Mouse (Mus musculus): ENCODE measurements around the gene Pacsin1. TPM values are rescaled to one million over a fixed set of nuclear protein-coding genes. Genes with fewer than 3 reads are reported as not detected.

Gene Pacsin1
- polyA plus RNA-seq, 1 experiment from 2014 or later: 1.8 TPM

DNA sequence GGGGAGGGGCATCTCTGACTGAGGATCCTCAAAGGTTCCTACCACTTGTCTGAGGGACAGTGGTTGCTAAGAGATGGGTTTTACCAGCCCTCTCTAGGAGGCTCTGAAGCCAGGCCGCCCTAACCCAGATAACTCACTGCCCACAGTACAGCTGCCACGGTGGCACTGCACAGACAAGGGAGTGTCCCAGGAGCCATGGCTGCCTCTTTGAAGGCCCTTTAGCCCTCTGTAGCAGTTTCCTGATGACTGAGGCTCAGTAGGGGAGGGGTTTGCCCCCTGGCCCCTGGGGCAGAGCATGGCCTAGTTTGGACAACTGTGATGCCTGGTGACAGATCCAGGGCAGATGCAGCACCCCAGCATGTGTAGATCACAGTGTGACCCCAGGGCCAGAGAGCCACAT, 45.5 kb downstream of the Pacsin1 start:
- Histone ChIP-seq H3K27me3 (ENCODE audit: control insufficient read depth, insufficient read depth, low read length) (no peaks in the 10 kb centered on the region), H3K9me3 (ENCODE audit: control insufficient read depth, low read depth, low read length) (no peaks in the 10 kb centered on the region; the same call in 1 of the 2 replicates), H3K4me3 (ENCODE audit: low read depth, low read length) (no peak overlapping the region), H3K4me2 (replicated peaks; ENCODE audit: low read depth, low read length) (no peak overlapping the region), H3K9ac (replicated peaks; ENCODE audit: low read depth, low read length) (no peak overlapping the region), H3K27ac (ENCODE audit: low read length) (no peak overlapping the region), H3K36me3 (ENCODE audit: control insufficient read depth, insufficient read depth, low read length) (no peaks in the 10 kb centered on the region), H3K4me1 (ENCODE audit: control insufficient read depth, insufficient read depth, low read length) (no peaks in the 10 kb centered on the region)
- 77% methylated on average over 2 of the region's 2 CpGs for WGBS
- ATAC-seq (ENCODE audit: insufficient number of reproducible peaks, insufficient read depth, low FRiP score, low read depth): no peak

DNA sequence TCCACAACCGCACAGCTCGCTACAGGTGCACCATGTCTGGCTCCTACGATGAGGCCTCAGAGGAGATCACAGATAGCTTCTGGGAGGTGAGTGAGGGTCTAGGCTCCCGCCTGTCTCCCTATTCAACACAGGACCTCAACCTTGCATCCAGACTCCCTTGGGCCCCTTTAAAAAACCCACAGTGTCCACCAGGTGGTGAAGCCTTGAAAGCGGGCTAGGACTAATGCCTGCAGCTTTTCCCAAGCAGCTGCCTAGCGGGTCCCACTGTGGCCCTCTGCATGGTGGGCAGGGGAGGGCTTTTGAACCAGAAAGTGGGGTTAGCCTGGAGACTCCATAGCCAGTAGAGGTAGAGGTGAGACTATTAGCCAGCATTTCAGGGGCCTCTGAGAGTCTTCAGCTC, 46.5 kb downstream of the Pacsin1 start:
- no peaks in the 10 kb centered on the region; the same call in 1 of the 2 replicates for H3K9me3 ChIP-seq (ENCODE audit: control insufficient read depth, low read depth, low read length)
- H3K4me2 ChIP-seq (replicated peaks; ENCODE audit: low read depth, low read length): no peak overlapping the region
- H3K9ac ChIP-seq (replicated peaks; ENCODE audit: low read depth, low read length): no peak overlapping the region
- H3K27me3 ChIP-seq (ENCODE audit: control insufficient read depth, insufficient read depth, low read length): no peaks in the 10 kb centered on the region
- H3K36me3 ChIP-seq (ENCODE audit: control insufficient read depth, insufficient read depth, low read length): no peaks in the 10 kb centered on the region
- no peak overlapping the region for H3K27ac ChIP-seq (ENCODE audit: low read length)
- ATAC-seq (ENCODE audit: insufficient number of reproducible peaks, insufficient read depth, low FRiP score, low read depth): no peak
- no peak overlapping the region for H3K4me3 ChIP-seq (ENCODE audit: low read depth, low read length)
- WGBS: 62% methylated on average over 6 of the region's 6 CpGs
- no peaks in the 10 kb centered on the region for H3K4me1 ChIP-seq (ENCODE audit: control insufficient read depth, insufficient read depth, low read length)

- Histone ChIP-seq H3K4me1 (ENCODE audit: control insufficient read depth, insufficient read depth, low read length) (no peaks in the 10 kb centered on the region), H3K9ac (replicated peaks; ENCODE audit: low read depth, low read length) (0 out of 2 replicates have a peak overlapping the region, but pooled peaks have one; percentile 10), H3K9me3 (ENCODE audit: control insufficient read depth, low read depth, low read length) (no peaks in the 10 kb centered on the region; the same call in 1 of the 2 replicates), H3K27me3 (ENCODE audit: control insufficient read depth, insufficient read depth, low read length) (no peaks in the 10 kb centered on the region), H3K4me3 (ENCODE audit: low read depth, low read length) (peak overlapping the region; percentile 17; the same call in 1 of the 2 replicates), H3K4me2 (replicated peaks; ENCODE audit: low read depth, low read length) (peak overlapping the region; percentile 53), H3K27ac (ENCODE audit: low read length) (no peak overlapping the region), H3K36me3 (ENCODE audit: control insufficient read depth, insufficient read depth, low read length) (no peaks in the 10 kb centered on the region)
- WGBS: under 1% methylated on average over 34 of the region's 34 CpGs
- ATAC-seq (ENCODE audit: insufficient number of reproducible peaks, insufficient read depth, low FRiP score, low read depth): peak; percentile 60
Observed at GRCm38 (mm10) chr17:27702518-27702917, 47.2 kb downstream of the Pacsin1 start.

- no peaks in the 10 kb centered on the region for H3K36me3 ChIP-seq (ENCODE audit: control insufficient read depth, insufficient read depth, low read length)
- ATAC-seq (ENCODE audit: insufficient number of reproducible peaks, insufficient read depth, low FRiP score, low read depth): no peak
- 68% methylated on average over 5 of the region's 5 CpGs for WGBS
Observed at GRCm38 (mm10) chr17:27703961-27704621, 48.8 kb downstream of the Pacsin1 start.

GRCm38 (mm10) chr17:27705661-27706060, 50.4 kb downstream of the Pacsin1 start:
- no peak overlapping the region for H3K4me3 ChIP-seq (ENCODE audit: low read depth, low read length)
- H3K36me3 ChIP-seq (ENCODE audit: control insufficient read depth, insufficient read depth, low read length): no peaks in the 10 kb centered on the region
- no peak for ATAC-seq (ENCODE audit: insufficient number of reproducible peaks, insufficient read depth, low FRiP score, low read depth)
- no peak overlapping the region for H3K9ac ChIP-seq (replicated peaks; ENCODE audit: low read depth, low read length)
- no peak overlapping the region for H3K4me2 ChIP-seq (replicated peaks; ENCODE audit: low read depth, low read length)
- no peaks in the 10 kb centered on the region for H3K27me3 ChIP-seq (ENCODE audit: control insufficient read depth, insufficient read depth, low read length)
- H3K9me3 ChIP-seq (ENCODE audit: control insufficient read depth, low read depth, low read length): no peaks in the 10 kb centered on the region
- peaks cover 6% of the 10 kb centered on the region; the same call in 1 of the 2 replicates for H3K4me1 ChIP-seq (ENCODE audit: control insufficient read depth, insufficient read depth, low read length)
- H3K27ac ChIP-seq (ENCODE audit: low read length): no peak overlapping the region
- WGBS: 49% methylated on average over 10 of the region's 10 CpGs

More at GRCm38 (mm10) chr17:27703961-27704621, 48.8 kb downstream of the Pacsin1 start:
- Histone ChIP-seq H3K27ac (ENCODE audit: low read length) (no peak overlapping the region), H3K4me2 (replicated peaks; ENCODE audit: low read depth, low read length) (no peak overlapping the region), H3K4me1 (ENCODE audit: control insufficient read depth, insufficient read depth, low read length) (peaks cover 6% of the 10 kb centered on the region; the same call in 1 of the 2 replicates), H3K4me3 (ENCODE audit: low read depth, low read length) (no peak overlapping the region), H3K27me3 (ENCODE audit: control insufficient read depth, insufficient read depth, low read length) (no peaks in the 10 kb centered on the region), H3K9me3 (ENCODE audit: control insufficient read depth, low read depth, low read length) (no peaks in the 10 kb centered on the region; the same call in 1 of the 2 replicates), H3K9ac (replicated peaks; ENCODE audit: low read depth, low read length) (no peak overlapping the region)

DNA sequence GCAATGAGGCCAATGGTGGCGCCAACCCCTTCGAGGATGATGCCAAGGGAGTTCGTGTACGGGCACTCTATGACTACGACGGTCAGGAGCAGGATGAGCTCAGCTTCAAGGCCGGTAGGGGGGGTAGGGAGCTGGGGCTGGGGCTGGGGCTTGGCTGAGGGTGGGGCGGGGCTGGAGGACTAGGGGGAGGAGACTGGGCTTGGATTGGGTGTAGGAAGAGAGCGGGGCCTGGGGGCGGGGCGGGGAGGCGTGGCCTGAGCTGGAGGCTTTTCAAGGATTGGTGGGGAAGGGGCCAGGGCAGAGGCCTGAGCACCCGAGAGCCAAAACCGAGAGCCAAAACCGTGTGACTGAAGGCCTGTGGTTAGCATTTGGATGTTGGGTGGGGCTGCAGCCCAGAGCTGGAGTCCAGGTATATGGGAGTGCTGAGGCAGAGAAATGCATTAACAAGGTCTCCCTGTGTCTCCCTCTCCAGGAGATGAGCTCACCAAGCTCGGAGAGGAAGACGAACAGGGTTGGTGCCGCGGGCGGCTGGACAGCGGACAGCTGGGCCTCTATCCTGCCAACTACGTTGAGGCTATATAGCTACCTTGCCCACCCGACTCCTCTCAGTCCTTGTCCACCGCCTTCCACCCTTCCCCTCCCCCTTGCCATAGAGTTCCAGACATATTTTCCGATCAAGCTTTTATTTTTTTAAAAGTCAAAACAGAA, 52.8 kb downstream of the Pacsin1 start:
- H3K27ac ChIP-seq (ENCODE audit: low read length): no peak overlapping the region
- peak; percentile 89 for ATAC-seq (ENCODE audit: insufficient number of reproducible peaks, insufficient read depth, low FRiP score, low read depth)
- no peaks in the 10 kb centered on the region for H3K9me3 ChIP-seq (ENCODE audit: control insufficient read depth, low read depth, low read length)
- no peak overlapping the region for H3K9ac ChIP-seq (replicated peaks; ENCODE audit: low read depth, low read length)
- H3K4me2 ChIP-seq (replicated peaks; ENCODE audit: low read depth, low read length): peak overlapping the region; percentile 53
- peak overlapping the region; percentile 18; the same call in 1 of the 2 replicates for H3K4me3 ChIP-seq (ENCODE audit: low read depth, low read length)
- 5% methylated on average over 25 of the region's 25 CpGs for WGBS
- H3K27me3 ChIP-seq (ENCODE audit: control insufficient read depth, insufficient read depth, low read length): no peaks in the 10 kb centered on the region
- peaks cover 6% of the 10 kb centered on the region; the same call in 1 of the 2 replicates for H3K4me1 ChIP-seq (ENCODE audit: control insufficient read depth, insufficient read depth, low read length)
- H3K36me3 ChIP-seq (ENCODE audit: control insufficient read depth, insufficient read depth, low read length): no peaks in the 10 kb centered on the region

GRCm38 (mm10) chr17:27709650-27710049, 54.3 kb downstream of the Pacsin1 start:
- Histone ChIP-seq H3K27me3 (ENCODE audit: control insufficient read depth, insufficient read depth, low read length) (no peaks in the 10 kb centered on the region), H3K4me1 (ENCODE audit: control insufficient read depth, insufficient read depth, low read length) (peaks cover 6% of the 10 kb centered on the region; the same call in 1 of the 2 replicates), H3K4me3 (ENCODE audit: low read depth, low read length) (no peak overlapping the region), H3K9me3 (ENCODE audit: control insufficient read depth, low read depth, low read length) (no peaks in the 10 kb centered on the region), H3K36me3 (ENCODE audit: control insufficient read depth, insufficient read depth, low read length) (no peaks in the 10 kb centered on the region), H3K27ac (ENCODE audit: low read length) (no peak overlapping the region), H3K4me2 (replicated peaks; ENCODE audit: low read depth, low read length) (no peak overlapping the region), H3K9ac (replicated peaks; ENCODE audit: low read depth, low read length) (no peak overlapping the region)
- no peak for ATAC-seq (ENCODE audit: insufficient number of reproducible peaks, insufficient read depth, low FRiP score, low read depth)
- 80% methylated on average over 5 of the region's 5 CpGs for WGBS

DNA sequence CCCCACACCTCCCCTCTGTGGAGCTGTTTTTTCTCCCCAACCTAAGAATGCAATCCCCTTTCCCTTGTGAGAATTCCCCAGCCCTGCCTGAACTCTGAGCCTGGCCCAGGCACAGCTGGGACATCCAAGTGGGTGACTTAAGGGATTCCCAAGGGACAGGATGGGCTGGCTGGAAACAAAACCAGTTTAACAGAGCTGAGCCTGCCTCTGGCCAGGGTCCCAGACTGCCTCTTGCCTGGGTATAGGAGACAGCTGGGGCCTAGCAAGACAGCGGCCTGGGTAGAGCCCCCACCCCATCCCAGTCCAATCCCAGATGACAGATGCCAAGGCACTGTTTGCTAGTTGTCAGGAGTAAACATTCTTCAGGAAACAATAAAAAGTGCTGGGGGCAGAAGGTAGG, 57.5 kb downstream of the Pacsin1 start:
- 56% methylated on average over 1 of the region's 1 CpGs for WGBS
- H3K9me3 ChIP-seq (ENCODE audit: control insufficient read depth, low read depth, low read length): no peaks in the 10 kb centered on the region
- peaks cover 6% of the 10 kb centered on the region; the same call in 1 of the 2 replicates for H3K4me1 ChIP-seq (ENCODE audit: control insufficient read depth, insufficient read depth, low read length)
- H3K4me3 ChIP-seq (ENCODE audit: low read depth, low read length): no peak overlapping the region
- H3K27ac ChIP-seq (ENCODE audit: low read length): no peak overlapping the region
- H3K27me3 ChIP-seq (ENCODE audit: control insufficient read depth, insufficient read depth, low read length): no peaks in the 10 kb centered on the region
- no peak overlapping the region for H3K4me2 ChIP-seq (replicated peaks; ENCODE audit: low read depth, low read length)
- no peak overlapping the region for H3K9ac ChIP-seq (replicated peaks; ENCODE audit: low read depth, low read length)
- H3K36me3 ChIP-seq (ENCODE audit: control insufficient read depth, insufficient read depth, low read length): no peaks in the 10 kb centered on the region
- no peak for ATAC-seq (ENCODE audit: insufficient number of reproducible peaks, insufficient read depth, low FRiP score, low read depth)

All from stomach, embryonic 14.5 days (tissue).